In the genomic region with DNA sequence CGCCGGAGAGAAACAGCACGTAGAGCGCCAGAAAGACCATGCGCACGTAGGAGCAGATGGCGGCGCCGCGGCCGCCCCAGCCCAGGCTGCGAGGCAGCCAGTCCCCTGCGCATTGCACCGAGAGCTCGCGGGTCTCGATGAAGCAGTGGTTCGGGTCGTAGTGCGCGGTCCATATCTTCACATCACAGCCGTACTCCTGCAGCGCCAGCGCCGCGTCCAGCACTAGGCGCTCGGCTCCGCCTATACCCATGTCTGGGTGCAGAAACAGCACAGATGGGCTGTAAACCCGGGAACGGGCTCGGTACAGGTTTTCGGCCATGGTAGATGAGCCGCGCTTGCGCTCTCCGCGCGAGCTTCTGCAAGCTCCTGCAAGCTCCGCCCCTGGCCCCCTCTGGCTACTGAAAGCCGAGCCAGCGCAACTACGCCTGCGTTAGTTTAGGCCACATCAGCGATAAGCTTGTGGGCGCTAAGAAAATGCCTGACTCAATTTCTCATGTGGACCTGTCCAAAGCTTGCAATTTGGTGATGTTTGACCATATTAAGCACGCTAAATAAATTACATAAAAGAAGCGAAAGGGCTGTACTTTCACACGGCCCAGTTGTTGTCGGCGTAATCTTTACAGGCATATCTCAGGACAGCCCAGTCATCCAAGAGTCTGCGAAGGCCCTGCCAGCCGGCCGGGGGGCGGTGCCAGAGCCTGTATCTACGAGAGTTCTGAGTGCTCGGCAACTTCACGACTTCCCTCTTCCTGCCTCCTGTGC, we compare ENCODE assay signal across 8 mouse cellular contexts. TPM values are rescaled to one million over a fixed set of nuclear protein-coding genes. Genes with fewer than 3 reads are reported as not detected.
A peak's percentile ranks its signal among the peaks of the same experiment; 100 is the strongest.
DNase-seq lines count a peak whose midpoint lies in the region; ATAC-seq and TF ChIP-seq lines count a peak whose summit lies in the region.

A gene (minus strand): TSS at position 366 of the 762 bp plus-strand sequence.
A gene (plus strand): TSS at position 691 of the 762 bp plus-strand sequence.

- peak; percentile 95 for ATAC-seq in cerebellum, adult (ENCODE audit: insufficient number of reproducible peaks, low FRiP score, low TSS enrichment)
- ATAC-seq in forebrain, embryonic 13.5 days = peak; percentile 98
- ATAC-seq in liver, postnatal 0 days = peak; percentile 98
- ATAC-seq in neural tube, embryonic 14.5 days (ENCODE audit: low read depth) = peak; percentile 97

- TF ChIP-seq CTCF in ES-Bruce4 (IDR thresholded peaks at IDR 0.05; ENCODE audit: low read depth, low read length) = no peak
- no peak for TF ChIP-seq CTCF in liver, postnatal 0 days (IDR thresholded peaks at IDR 0.05; ENCODE audit: low read depth)

- H3K27me3 ChIP-seq in ES-Bruce4 (ENCODE audit: control insufficient read depth, insufficient read depth, low read length, poor library complexity, severe bottlenecking) = no peaks in the 10 kb centered on the region
- H3K27me3 ChIP-seq in forebrain, embryonic 13.5 days = no peaks in the 10 kb centered on the region
- no peaks in the 10 kb centered on the region for H3K27me3 ChIP-seq in liver, postnatal 0 days (ENCODE audit: insufficient read depth, low read length)
- no peaks in the 10 kb centered on the region for H3K27me3 ChIP-seq in neural tube, embryonic 14.5 days (ENCODE audit: control insufficient read depth, insufficient read depth, low read length)

- intact Hi-C loops in heart, postnatal 10 days (cut with DNase I) = loop anchor here (5.0 kb wide), 1 partner anchor 573 kb away; a partner anchor contains a TSS

- TF ChIP-seq EP300 in ES-Bruce4 (IDR thresholded peaks at IDR 0.05; ENCODE audit: insufficient read depth, low read depth, low read length) = no peak
- peak; percentile 93 for TF ChIP-seq EP300 in liver, postnatal 0 days (IDR thresholded peaks at IDR 0.05; ENCODE audit: low read depth)

- no peaks in the 10 kb centered on the region for H3K9me3 ChIP-seq in ES-Bruce4 (replicated peaks; ENCODE audit: control insufficient read depth, insufficient read depth, low read length, poor library complexity, severe bottlenecking)
- no peaks in the 10 kb centered on the region; the same call in 1 of the 2 replicates for H3K9me3 ChIP-seq in forebrain, embryonic 13.5 days (replicated peaks)
- H3K9me3 ChIP-seq in liver, postnatal 0 days (ENCODE audit: low read length) = no peaks in the 10 kb centered on the region; the same call in 1 of the 2 replicates
- peaks cover 8% of the 10 kb centered on the region for H3K9me3 ChIP-seq in neural tube, embryonic 14.5 days (ENCODE audit: control insufficient read depth, low read length)

- H3K9ac ChIP-seq in ES-Bruce4 (ENCODE audit: low read depth, poor library complexity, severe bottlenecking) = peak within 1 kb of the TSS; percentile 68
- peak within 1 kb of the TSS; percentile 91 for H3K9ac ChIP-seq in forebrain, embryonic 13.5 days
- peak within 1 kb of the TSS; percentile 82 for H3K9ac ChIP-seq in liver, postnatal 0 days (replicated peaks)
- H3K9ac ChIP-seq in neural tube, embryonic 14.5 days (replicated peaks; ENCODE audit: low read depth, low read length) = peak within 1 kb of the TSS; percentile 90

- peak within 1 kb of the TSS; percentile 86 for H3K4me3 ChIP-seq in ES-Bruce4 (ENCODE audit: low read depth, low read length)
- peak within 1 kb of the TSS; percentile 83 for H3K4me3 ChIP-seq in forebrain, embryonic 13.5 days
- H3K4me3 ChIP-seq in liver, postnatal 0 days (ENCODE audit: low read depth, low read length) = peak within 1 kb of the TSS; percentile 73
- H3K4me3 ChIP-seq in neural tube, embryonic 14.5 days (ENCODE audit: low read depth, low read length) = peak within 1 kb of the TSS; percentile 81

- peak within 1 kb of the TSS; percentile 45 for H3K27ac ChIP-seq in ES-Bruce4 (ENCODE audit: insufficient read depth, low read length)
- peak within 1 kb of the TSS; percentile 98 for H3K27ac ChIP-seq in forebrain, embryonic 13.5 days
- H3K27ac ChIP-seq in liver, postnatal 0 days (ENCODE audit: low read depth) = peak within 1 kb of the TSS; percentile 82
- H3K27ac ChIP-seq in neural tube, embryonic 14.5 days (ENCODE audit: low read depth, low read length) = peak within 1 kb of the TSS; percentile 98

- H3K36me3 ChIP-seq in ES-Bruce4 (ENCODE audit: control insufficient read depth, insufficient read depth, low read length, poor library complexity, severe bottlenecking) = peaks cover 9% of the 10 kb centered on the region; the same call in 1 of the 2 replicates
- H3K36me3 ChIP-seq in forebrain, embryonic 13.5 days (ENCODE audit: poor library complexity, severe bottlenecking) = peaks cover 53% of the 10 kb centered on the region
- H3K36me3 ChIP-seq in liver, postnatal 0 days (replicated peaks; ENCODE audit: insufficient read depth, low read length) = peaks cover 36% of the 10 kb centered on the region
- H3K36me3 ChIP-seq in neural tube, embryonic 14.5 days (ENCODE audit: control insufficient read depth, insufficient read depth, low read length) = peaks cover 41% of the 10 kb centered on the region

- under 1% methylated on average over 57 of the region's 58 CpGs for WGBS in forebrain, embryonic 13.5 days
- under 1% methylated on average over 58 of the region's 58 CpGs for WGBS in large intestine, adult 2 months
- under 1% methylated on average over 53 of the region's 58 CpGs for WGBS in liver, postnatal 0 days (ENCODE audit: insufficient replicate concordance)
- WGBS in neural tube, embryonic 14.5 days = under 1% methylated on average over 58 of the region's 58 CpGs

- peak within 1 kb of the TSS; percentile 86 for H3K4me2 ChIP-seq in forebrain, embryonic 13.5 days
- H3K4me2 ChIP-seq in liver, postnatal 0 days (ENCODE audit: low read depth, low read length) = peak within 1 kb of the TSS; percentile 85
- peak within 1 kb of the TSS; percentile 60 for H3K4me2 ChIP-seq in neural tube, embryonic 14.5 days (ENCODE audit: low read depth, low read length)

- H3K4me1 ChIP-seq in ES-Bruce4 (ENCODE audit: control insufficient read depth, insufficient read depth, low read length) = no peaks in the 10 kb centered on the region
- peaks cover 26% of the 10 kb centered on the region for H3K4me1 ChIP-seq in forebrain, embryonic 13.5 days
- peaks cover 11% of the 10 kb centered on the region for H3K4me1 ChIP-seq in liver, postnatal 0 days (ENCODE audit: insufficient read depth)
- peaks cover 18% of the 10 kb centered on the region for H3K4me1 ChIP-seq in neural tube, embryonic 14.5 days (ENCODE audit: control insufficient read depth, insufficient read depth, low read length)

- peak; percentile 65 for TF ChIP-seq POLR2A in ES-Bruce4 (IDR thresholded peaks at IDR 0.05; ENCODE audit: insufficient read depth, low read length)

- DNase-seq in heart, postnatal 10 days = peak; percentile 97 to 98
- DNase-seq in large intestine, adult 2 months (ENCODE audit: low read depth, low spot score) = peak; percentile 84
- DNase-seq in liver, postnatal 0 days = peak; percentile 97
- DNase-seq in testis, postnatal 10 days (ENCODE audit: low spot score) = peak; percentile 96

RNA-seq across cellular contexts. Expression of the first gene that starts in this region (rescaled TPM):
- 13.2 and 14.1 TPM in 2 replicates for polyA plus RNA-seq in ES-Bruce4 (2011; ENCODE audit: insufficient read depth, insufficient read length, low read depth, missing spikeins)
- 153 and 167 TPM in 2 replicates for polyA plus RNA-seq in forebrain, embryonic 13.5 days (2015; fragmentation: Nextera tagmentation; extraction: Ambion mirVana)
- 10 to 100 TPM in 1 of 2 experiments, 1 to 10 TPM in 1; 9.5 to 12.8 TPM for total RNA-seq in heart, postnatal 10 days (2021)
- polyA plus RNA-seq in large intestine, adult 2 months (2012; rRNA removed) = 12.6 and 15.7 TPM in 2 replicates
- polyA plus RNA-seq in liver, postnatal 0 days (2015; fragmentation: Nextera tagmentation; extraction: Ambion mirVana) = 8.2 and 8.7 TPM in 2 replicates
- polyA plus RNA-seq in neural tube, embryonic 14.5 days (2014; fragmentation: Nextera tagmentation; extraction: Ambion mirVana) = 403 and 428 TPM in 2 replicates

RNA-seq across cellular contexts. Expression of the second gene that starts in this region (rescaled TPM):
- polyA plus RNA-seq in ES-Bruce4 (2011; ENCODE audit: insufficient read depth, insufficient read length, low read depth, missing spikeins) = 163 and 189 TPM in 2 replicates
- 304 and 357 TPM in 2 replicates for polyA plus RNA-seq in forebrain, embryonic 13.5 days (2015; fragmentation: Nextera tagmentation; extraction: Ambion mirVana)
- total RNA-seq in heart, postnatal 10 days (2021) = 10 to 100 TPM; 36.6 to 43.3 TPM
- 419 and 461 TPM in 2 replicates for polyA plus RNA-seq in large intestine, adult 2 months (2012; rRNA removed)
- 181 and 189 TPM in 2 replicates for polyA plus RNA-seq in liver, postnatal 0 days (2015; fragmentation: Nextera tagmentation; extraction: Ambion mirVana)
- 239 and 243 TPM in 2 replicates for polyA plus RNA-seq in neural tube, embryonic 14.5 days (2014; fragmentation: Nextera tagmentation; extraction: Ambion mirVana)

Comparison
In these comparisons a context has a peak if more than half of its experiments do, and no peak if none do; other contexts are left out.
1. Peak in every context shown above with its lines: DNase-seq, ATAC-seq, H3K4me3 ChIP-seq and H3K27ac ChIP-seq.
2. H3K27ac ChIP-seq: peak in every context shown above with its lines; median percentile 98 in forebrain, embryonic 13.5 days; 98 in neural tube, embryonic 14.5 days; 82 in liver, postnatal 0 days; 45 in ES-Bruce4.